Mouse (Mus musculus): ENCODE results near the gene Tymp. TPM values are rescaled to one million over a fixed set of nuclear protein-coding genes. Genes with fewer than 3 reads are reported as not detected.

The Tymp gene
- polyA plus RNA-seq (2012; rRNA removed): 5.5 and 5.7 TPM in 2 replicates

GRCm38 (mm10) chr15:89376957-89377356 lies at the start of gene Tymp:
Gene Tymp (minus strand): TSS chr15:89377039.
- Histone ChIP-seq H3K27me3 (ENCODE audit: control insufficient read depth, insufficient read depth, low read length) (no peaks in the 10 kb centered on the region), H3K4me3 (replicated peaks; ENCODE audit: insufficient read depth, low read depth, low read length) (peak within 1 kb of the TSS; percentile 64), H3K27ac (ENCODE audit: insufficient read depth, low read length) (peak within 1 kb of the TSS; percentile 98), H3K4me1 (ENCODE audit: control insufficient read depth, insufficient read depth, low read length) (peaks cover 27% of the 10 kb centered on the region)
- DNase-seq: peak in 1 of 2 experiments; percentile 34
- WGBS: 56% methylated on average over 16 of the region's 16 CpGs
- TF ChIP-seq CTCF (IDR thresholded peaks at IDR 0.05; ENCODE audit: borderline replicate concordance, insufficient read depth, low read depth, low read length) (no peak), POLR2A (IDR thresholded peaks at IDR 0.05; ENCODE audit: borderline replicate concordance, insufficient read depth, low read length) (no peak)

DNA sequence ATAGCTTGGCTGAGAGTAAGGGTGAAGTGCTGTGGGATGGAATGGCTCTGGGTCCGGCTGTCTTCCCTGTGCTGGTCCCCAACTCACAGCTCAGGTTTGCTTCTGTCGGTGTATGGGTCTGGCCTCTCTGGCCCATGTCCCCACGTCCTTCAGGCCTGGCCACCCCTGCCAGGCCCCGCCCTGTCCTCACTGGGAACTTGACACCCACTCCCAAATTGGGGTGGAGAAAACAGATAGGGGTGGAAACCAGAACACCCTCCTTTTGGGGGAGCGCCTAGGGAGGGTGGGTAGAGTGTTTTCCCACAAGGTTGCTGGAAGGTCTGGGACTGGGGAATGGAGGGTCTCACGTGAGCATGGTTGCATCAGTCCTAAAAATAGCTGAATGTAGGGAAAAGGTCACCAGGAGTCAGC lies 48.9 kb upstream of the Tymp start, which contains the start of gene Cpt1b:
Cpt1b (minus strand) TSS at position 153 of the 411 bp plus-strand sequence.
- TF ChIP-seq POLR2A (IDR thresholded peaks at IDR 0.05; ENCODE audit: borderline replicate concordance, insufficient read depth, low read length) (no peak), CTCF (IDR thresholded peaks at IDR 0.05; ENCODE audit: borderline replicate concordance, insufficient read depth, low read depth, low read length) (no peak)
- peak in 1 of 2 experiments; percentile 22 for DNase-seq
- no peak within 1 kb of the TSS for H3K27ac ChIP-seq (ENCODE audit: insufficient read depth, low read length)
- 46% methylated on average over 6 of the region's 6 CpGs for WGBS
- H3K4me1 ChIP-seq (ENCODE audit: control insufficient read depth, insufficient read depth, low read length): peaks cover 6% of the 10 kb centered on the region
- no peak within 1 kb of the TSS for H3K4me3 ChIP-seq (replicated peaks; ENCODE audit: insufficient read depth, low read depth, low read length)
- H3K27me3 ChIP-seq (ENCODE audit: control insufficient read depth, insufficient read depth, low read length): no peaks in the 10 kb centered on the region

- Histone ChIP-seq H3K27me3 (ENCODE audit: control insufficient read depth, insufficient read depth, low read length) (no peaks in the 10 kb centered on the region), H3K4me1 (ENCODE audit: control insufficient read depth, insufficient read depth, low read length) (peaks cover 6% of the 10 kb centered on the region), H3K4me3 (replicated peaks; ENCODE audit: insufficient read depth, low read depth, low read length) (no peak overlapping the region), H3K27ac (ENCODE audit: insufficient read depth, low read length) (no peak overlapping the region)
- DNase-seq: peak in 1 of 2 experiments; percentile 10
- 72% methylated on average over 8 of the region's 8 CpGs for WGBS
- TF ChIP-seq POLR2A (IDR thresholded peaks at IDR 0.05; ENCODE audit: borderline replicate concordance, insufficient read depth, low read length) (no peak), CTCF (IDR thresholded peaks at IDR 0.05; ENCODE audit: borderline replicate concordance, insufficient read depth, low read depth, low read length) (no peak)
These were observed 47.8 kb upstream of the Tymp start for GRCm38 (mm10) chr15:89424621-89425020.

DNA sequence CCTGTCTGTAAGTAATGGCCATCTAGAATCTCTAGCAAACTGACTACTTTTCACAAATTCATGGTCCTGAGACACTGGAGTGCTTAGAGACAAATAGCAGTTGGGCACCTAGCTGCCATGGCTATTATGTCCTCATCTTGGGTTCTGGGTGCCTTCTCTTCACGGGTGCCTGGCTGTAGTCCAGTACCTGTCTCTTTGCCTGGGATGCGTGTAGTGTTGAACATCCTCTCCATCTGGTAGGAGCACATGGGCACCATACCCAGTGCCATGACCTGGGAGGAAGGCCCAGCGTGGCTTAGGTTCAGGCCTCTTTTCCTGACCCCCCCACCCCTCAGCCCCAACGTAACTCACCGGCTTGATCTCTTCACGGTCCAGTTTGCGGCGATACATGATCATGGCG lies 45.1 kb upstream of the Tymp start:
- DNase-seq: peak; percentile 39 to 52
- H3K27me3 ChIP-seq (ENCODE audit: control insufficient read depth, insufficient read depth, low read length): no peaks in the 10 kb centered on the region
- 52% methylated on average over 9 of the region's 9 CpGs for WGBS
- no peak overlapping the region for H3K4me3 ChIP-seq (replicated peaks; ENCODE audit: insufficient read depth, low read depth, low read length)
- TF ChIP-seq CTCF (IDR thresholded peaks at IDR 0.05; ENCODE audit: borderline replicate concordance, insufficient read depth, low read depth, low read length) (no peak), POLR2A (IDR thresholded peaks at IDR 0.05; ENCODE audit: borderline replicate concordance, insufficient read depth, low read length) (no peak)
- no peak overlapping the region for H3K27ac ChIP-seq (ENCODE audit: insufficient read depth, low read length)
- peaks cover 6% of the 10 kb centered on the region for H3K4me1 ChIP-seq (ENCODE audit: control insufficient read depth, insufficient read depth, low read length)

DNA sequence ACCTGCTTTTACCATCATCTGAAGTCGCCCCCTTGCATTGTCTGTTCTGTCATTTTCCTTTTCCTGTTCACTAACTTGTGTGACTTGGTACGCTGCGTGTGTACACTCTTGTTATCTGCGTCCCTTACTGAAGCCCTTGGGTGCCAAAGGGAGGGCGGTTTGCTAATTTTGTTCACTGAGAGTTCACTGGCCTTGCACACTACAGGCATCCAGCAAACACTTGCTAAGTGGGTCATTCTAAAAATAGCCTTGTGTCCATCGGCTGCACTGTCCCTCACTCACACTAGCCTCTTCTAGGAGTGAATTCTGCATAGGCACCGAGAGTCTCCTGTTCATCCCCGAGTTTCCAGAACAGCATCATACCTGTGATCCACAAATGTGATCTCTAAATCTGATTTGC lies 38.4 kb upstream of the Tymp start:
- TF ChIP-seq CTCF (IDR thresholded peaks at IDR 0.05; ENCODE audit: borderline replicate concordance, insufficient read depth, low read depth, low read length) (no peak), POLR2A (IDR thresholded peaks at IDR 0.05; ENCODE audit: borderline replicate concordance, insufficient read depth, low read length) (no peak)
- Histone ChIP-seq H3K4me3 (replicated peaks; ENCODE audit: insufficient read depth, low read depth, low read length) (peak overlapping the region; percentile 8), H3K27me3 (ENCODE audit: control insufficient read depth, insufficient read depth, low read length) (no peaks in the 10 kb centered on the region), H3K27ac (ENCODE audit: insufficient read depth, low read length) (peak overlapping the region; percentile 87), H3K4me1 (ENCODE audit: control insufficient read depth, insufficient read depth, low read length) (peaks cover 9% of the 10 kb centered on the region)
- peak; percentile 50 to 62 for DNase-seq
- 14% methylated on average over 8 of the region's 8 CpGs for WGBS

DNA sequence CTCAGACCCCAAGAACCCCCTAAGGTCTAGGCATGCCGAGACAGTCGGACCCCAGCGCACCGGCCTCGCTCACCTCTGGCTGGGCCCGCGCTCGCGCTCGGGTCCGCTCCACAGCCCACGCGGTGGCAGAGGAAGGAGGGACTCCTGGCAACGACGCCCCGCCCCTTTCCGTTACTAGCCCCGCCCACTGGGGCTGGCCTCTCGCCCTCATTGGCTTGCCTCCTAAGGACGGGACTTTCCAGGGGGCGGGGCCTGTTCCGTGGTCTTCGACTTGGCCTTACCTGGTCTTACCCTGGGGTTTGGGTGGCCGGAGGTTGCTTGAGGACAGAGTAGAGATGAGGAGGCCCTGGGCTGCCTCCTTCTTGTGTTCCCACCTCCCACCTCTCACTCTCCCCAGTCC lies 33.3 kb upstream of the Tymp start, which contains the start of gene Syce3:
Syce3 (minus strand) TSS at position 386 of the 400 bp plus-strand sequence.
- no peaks in the 10 kb centered on the region; the same call in 1 of the 2 replicates for H3K4me1 ChIP-seq (ENCODE audit: control insufficient read depth, insufficient read depth, low read length)

GRCm38 (mm10) chr15:89406691-89407090 lies 29.9 kb upstream of the Tymp start:
- Histone ChIP-seq H3K27ac (ENCODE audit: insufficient read depth, low read length) (no peak overlapping the region), H3K4me3 (replicated peaks; ENCODE audit: insufficient read depth, low read depth, low read length) (no peak overlapping the region), H3K4me1 (ENCODE audit: control insufficient read depth, insufficient read depth, low read length) (no peaks in the 10 kb centered on the region), H3K27me3 (ENCODE audit: control insufficient read depth, insufficient read depth, low read length) (no peaks in the 10 kb centered on the region)
- no peak for TF ChIP-seq CTCF (IDR thresholded peaks at IDR 0.05; ENCODE audit: borderline replicate concordance, insufficient read depth, low read depth, low read length)
- TF ChIP-seq POLR2A (IDR thresholded peaks at IDR 0.05; ENCODE audit: borderline replicate concordance, insufficient read depth, low read length): no peak
- DNase-seq: no peak

More for the DNA sequence above, 33.3 kb upstream of the Tymp start, which contains the start of gene Syce3:
- Histone ChIP-seq H3K27ac (ENCODE audit: insufficient read depth, low read length) (no peak within 1 kb of the TSS), H3K4me3 (replicated peaks; ENCODE audit: insufficient read depth, low read depth, low read length) (no peak within 1 kb of the TSS), H3K27me3 (ENCODE audit: control insufficient read depth, insufficient read depth, low read length) (no peaks in the 10 kb centered on the region)
- 90% methylated on average over 24 of the region's 24 CpGs for WGBS
- no peak for DNase-seq
- no peak for TF ChIP-seq CTCF (IDR thresholded peaks at IDR 0.05; ENCODE audit: borderline replicate concordance, insufficient read depth, low read depth, low read length)
- TF ChIP-seq POLR2A (IDR thresholded peaks at IDR 0.05; ENCODE audit: borderline replicate concordance, insufficient read depth, low read length): no peak

DNA sequence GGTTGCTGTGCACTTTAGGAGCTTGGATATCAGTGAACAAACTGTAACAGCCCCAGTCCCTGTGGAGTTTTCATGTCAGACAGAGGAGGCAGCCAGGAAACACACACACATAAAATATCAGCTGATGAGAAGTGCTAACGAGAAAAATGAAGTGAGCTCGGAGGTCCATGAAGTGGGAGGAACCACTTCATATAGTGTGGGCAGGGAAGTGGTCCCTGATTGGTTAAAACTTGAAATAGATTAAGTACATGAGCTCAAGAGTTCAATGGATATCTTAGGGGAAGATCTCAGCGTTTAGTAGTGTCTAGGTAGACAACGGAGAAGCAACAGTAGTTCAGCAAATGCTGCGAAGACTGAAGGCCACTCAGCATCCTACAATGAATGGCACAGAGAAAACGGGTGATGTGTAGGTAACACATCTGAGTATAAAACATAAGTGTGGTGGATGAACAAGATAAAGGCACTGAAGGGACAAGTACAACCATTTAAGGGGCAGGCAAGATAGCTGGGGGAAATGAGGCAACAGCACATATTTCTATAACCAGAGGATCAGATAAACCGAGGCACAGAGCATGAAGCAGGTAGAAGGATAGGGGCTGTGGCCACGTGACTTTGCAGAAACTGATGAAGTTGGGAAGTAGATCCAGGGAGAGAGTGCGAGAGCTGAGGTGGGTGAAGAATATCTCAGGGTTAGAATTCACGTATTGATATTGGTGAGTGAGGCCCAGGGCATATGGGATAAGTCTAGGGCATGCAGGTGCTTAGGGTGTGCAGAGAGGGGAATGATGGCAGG lies 28.2 kb upstream of the Tymp start:
- DNase-seq: no peak
- no peak for TF ChIP-seq POLR2A (IDR thresholded peaks at IDR 0.05; ENCODE audit: borderline replicate concordance, insufficient read depth, low read length)
- TF ChIP-seq CTCF (IDR thresholded peaks at IDR 0.05; ENCODE audit: borderline replicate concordance, insufficient read depth, low read depth, low read length): no peak
- no peak overlapping the region for H3K27ac ChIP-seq (ENCODE audit: insufficient read depth, low read length)
- H3K4me3 ChIP-seq (replicated peaks; ENCODE audit: insufficient read depth, low read depth, low read length): no peak overlapping the region
- 81% methylated on average over 10 of the region's 10 CpGs for WGBS
- H3K27me3 ChIP-seq (ENCODE audit: control insufficient read depth, insufficient read depth, low read length): no peaks in the 10 kb centered on the region
- H3K4me1 ChIP-seq (ENCODE audit: control insufficient read depth, insufficient read depth, low read length): no peaks in the 10 kb centered on the region
